7 mouse cellular contexts compared by ENCODE assay signal in the genomic region with DNA sequence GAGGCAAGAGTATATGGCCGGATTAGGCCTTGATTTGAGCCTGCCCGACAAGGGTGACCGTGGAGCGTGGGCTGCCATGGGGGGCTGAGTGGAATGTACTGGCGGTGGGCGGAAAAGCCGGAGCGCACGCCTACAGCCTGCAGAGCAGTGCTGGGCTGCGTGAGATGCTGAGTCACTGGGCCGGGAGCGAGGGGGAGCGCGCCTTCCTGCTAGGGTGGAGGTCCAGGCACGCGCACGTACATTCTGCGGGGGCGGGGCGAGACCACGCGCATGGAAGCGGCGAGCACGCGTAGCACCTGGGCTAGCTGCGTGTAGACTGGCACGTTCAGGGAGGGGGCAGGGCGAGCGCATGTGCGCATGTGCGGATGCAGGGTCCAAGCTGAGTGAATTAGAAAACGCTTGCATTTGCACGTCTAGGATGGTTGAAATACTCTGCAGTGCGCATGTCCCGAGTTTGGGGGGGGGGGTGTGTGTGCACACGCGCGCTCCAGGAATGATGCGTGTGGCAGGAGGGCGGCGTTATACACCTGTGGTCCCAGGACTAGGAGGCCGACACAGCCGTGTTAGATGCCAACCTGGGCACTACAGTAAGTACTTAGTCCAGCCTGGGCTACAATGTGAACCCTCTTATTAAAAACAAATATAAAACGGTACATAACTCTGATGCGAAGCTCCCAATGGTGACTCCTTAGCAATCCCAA. TPM values are rescaled to one million over a fixed set of nuclear protein-coding genes. Genes with fewer than 3 reads are reported as not detected.
DNase-seq lines count a peak whose midpoint lies in the region; ATAC-seq and TF ChIP-seq lines count a peak whose summit lies in the region.

No protein-coding gene starts in this region.

- peak overlapping the region; percentile 61 for H3K4me3 ChIP-seq in embryonic facial prominence, embryonic 10.5 days
- peak overlapping the region; percentile 49 for H3K4me3 ChIP-seq in intestine, postnatal 0 days (ENCODE audit: low read depth, low read length)
- H3K4me3 ChIP-seq in midbrain, embryonic 12.5 days, result peak overlapping the region; percentile 48
- peak overlapping the region; percentile 65 for H3K4me3 ChIP-seq in small intestine, adult 2 months (ENCODE audit: low read depth, low read length)

- H3K4me1 ChIP-seq in embryonic facial prominence, embryonic 10.5 days, result peaks cover 29% of the 10 kb centered on the region
- no peaks in the 10 kb centered on the region for H3K4me1 ChIP-seq in intestine, postnatal 0 days (replicated peaks; ENCODE audit: control insufficient read depth, insufficient read depth, low read length)
- peaks cover 22% of the 10 kb centered on the region for H3K4me1 ChIP-seq in midbrain, embryonic 12.5 days
- peaks cover 2% of the 10 kb centered on the region; the same call in 1 of the 2 replicates for H3K4me1 ChIP-seq in small intestine, adult 2 months (ENCODE audit: control insufficient read depth, insufficient read depth, insufficient read length, low read length)

- DNase-seq in adrenal gland, postnatal 10 days, result peak; percentile 99
- DNase-seq in embryonic facial prominence, embryonic 10.5 days (ENCODE audit: low spot score), result peak; percentile 100
- DNase-seq in gonadal fat pad, adult 2 months (ENCODE audit: low read depth), result peak; percentile 81
- peak; percentile 99 for DNase-seq in left cerebral cortex, postnatal 4 days

- under 1% methylated on average over 46 of the region's 46 CpGs for WGBS in embryonic facial prominence, embryonic 10.5 days
- WGBS in intestine, postnatal 0 days, result under 1% methylated on average over 46 of the region's 46 CpGs
- under 1% methylated on average over 46 of the region's 46 CpGs for WGBS in midbrain, embryonic 12.5 days
- under 1% methylated on average over 46 of the region's 46 CpGs for WGBS in small intestine, adult 2 months

- intact Hi-C loops in left cerebral cortex, postnatal 4 days (cut with DNase I), result no loop called here

- TF ChIP-seq CTCF in intestine, postnatal 0 days (IDR thresholded peaks at IDR 0.05; ENCODE audit: low read depth), result 0 out of 2 replicates have a peak, but pooled peaks have one; percentile 8
- no peak for TF ChIP-seq CTCF in small intestine, adult 2 months (IDR thresholded peaks at IDR 0.05; ENCODE audit: extremely low read depth, insufficient read length, insufficient replicate concordance, low read depth, low read length)

- H3K27me3 ChIP-seq in embryonic facial prominence, embryonic 10.5 days (replicated peaks; ENCODE audit: low read depth, poor library complexity, severe bottlenecking), result no peaks in the 10 kb centered on the region
- H3K27me3 ChIP-seq in intestine, postnatal 0 days (replicated peaks; ENCODE audit: control insufficient read depth, insufficient read depth, low read length), result no peaks in the 10 kb centered on the region
- no peaks in the 10 kb centered on the region; the same call in 1 of the 2 replicates for H3K27me3 ChIP-seq in midbrain, embryonic 12.5 days
- H3K27me3 ChIP-seq in small intestine, adult 2 months (ENCODE audit: control insufficient read depth, insufficient read depth, low read length), result no peaks in the 10 kb centered on the region

- peak overlapping the region; percentile 38 for H3K9ac ChIP-seq in intestine, postnatal 0 days (ENCODE audit: low read depth, low read length)
- H3K9ac ChIP-seq in midbrain, embryonic 12.5 days (replicated peaks), result peak overlapping the region; percentile 50

- H3K27ac ChIP-seq in embryonic facial prominence, embryonic 10.5 days (replicated peaks), result peak overlapping the region; percentile 91
- peak overlapping the region; percentile 81 for H3K27ac ChIP-seq in intestine, postnatal 0 days (ENCODE audit: low read depth, low read length)
- peak overlapping the region; percentile 84 for H3K27ac ChIP-seq in midbrain, embryonic 12.5 days (replicated peaks)
- peak overlapping the region; percentile 89 for H3K27ac ChIP-seq in small intestine, adult 2 months (ENCODE audit: insufficient read depth, low read depth, low read length)

- peaks cover 30% of the 10 kb centered on the region for H3K36me3 ChIP-seq in embryonic facial prominence, embryonic 10.5 days (replicated peaks)
- H3K36me3 ChIP-seq in intestine, postnatal 0 days (ENCODE audit: control insufficient read depth, insufficient read depth), result peaks cover 20% of the 10 kb centered on the region
- peaks cover 26% of the 10 kb centered on the region for H3K36me3 ChIP-seq in midbrain, embryonic 12.5 days
- peaks cover 15% of the 10 kb centered on the region for H3K36me3 ChIP-seq in small intestine, adult 2 months (ENCODE audit: control insufficient read depth, insufficient read depth, low read length)

- ATAC-seq in intestine, postnatal 0 days, result peak; percentile 93
- peak; percentile 94 for ATAC-seq in midbrain, embryonic 12.5 days (ENCODE audit: low FRiP score, low read depth)

- peak overlapping the region; percentile 66 for H3K4me2 ChIP-seq in intestine, postnatal 0 days (replicated peaks; ENCODE audit: low read depth)
- H3K4me2 ChIP-seq in midbrain, embryonic 12.5 days (replicated peaks), result peak overlapping the region; percentile 61

- no peaks in the 10 kb centered on the region for H3K9me3 ChIP-seq in embryonic facial prominence, embryonic 10.5 days
- H3K9me3 ChIP-seq in intestine, postnatal 0 days (ENCODE audit: control insufficient read depth), result no peaks in the 10 kb centered on the region
- no peaks in the 10 kb centered on the region for H3K9me3 ChIP-seq in midbrain, embryonic 12.5 days

- peak; percentile 53; the same call in 1 of the 2 replicates for TF ChIP-seq POLR2A in small intestine, adult 2 months (IDR thresholded peaks at IDR 0.05; ENCODE audit: low read depth, low read length)

RNA-seq across cellular contexts. Expression of gene Gpi1, which starts 3.9 kb away (rescaled TPM):
- 100 to 1,000 TPM; 373 to 446 TPM for total RNA-seq in adrenal gland, postnatal 10 days (2021)
- polyA plus RNA-seq in embryonic facial prominence, embryonic 10.5 days (2016; fragmentation: Nextera tagmentation; extraction: Ambion mirVana), result 347 and 381 TPM in 2 replicates
- 269 and 270 TPM in 2 replicates for polyA plus RNA-seq in gonadal fat pad, adult 2 months (2012; rRNA removed)
- 179 and 180 TPM in 2 replicates for polyA plus RNA-seq in intestine, postnatal 0 days (2015; fragmentation: Nextera tagmentation; extraction: Ambion mirVana)
- 100 to 1,000 TPM; 317 to 394 TPM for total RNA-seq in left cerebral cortex, postnatal 4 days (2021)
- 212 and 218 TPM in 2 replicates for polyA plus RNA-seq in midbrain, embryonic 12.5 days (2016; fragmentation: Nextera tagmentation; extraction: Ambion mirVana)
- 291 and 420 TPM in 2 replicates for polyA plus RNA-seq in small intestine, adult 2 months (2012; rRNA removed)

RNA-seq across cellular contexts. Expression of gene Gm6096, which starts 16.8 kb away (rescaled TPM):
- total RNA-seq in adrenal gland, postnatal 10 days (2021), result not detected
- polyA plus RNA-seq in embryonic facial prominence, embryonic 10.5 days (2016; fragmentation: Nextera tagmentation; extraction: Ambion mirVana), result 0.62 TPM in 1 of 2 replicates, not detected in the other
- polyA plus RNA-seq in gonadal fat pad, adult 2 months (2012; rRNA removed), result not detected in 2 replicates
- not detected in 2 replicates for polyA plus RNA-seq in intestine, postnatal 0 days (2015; fragmentation: Nextera tagmentation; extraction: Ambion mirVana)
- not detected for total RNA-seq in left cerebral cortex, postnatal 4 days (2021)
- 0.76 and 1.1 TPM in 2 replicates for polyA plus RNA-seq in midbrain, embryonic 12.5 days (2016; fragmentation: Nextera tagmentation; extraction: Ambion mirVana)
- not detected in 2 replicates for polyA plus RNA-seq in small intestine, adult 2 months (2012; rRNA removed)

RNA-seq across cellular contexts. Expression of gene Pdcd2l, which starts 37.6 kb away (rescaled TPM):
- total RNA-seq in adrenal gland, postnatal 10 days (2021), result 10 to 100 TPM; 23.2 TPM
- 73.5 and 80.8 TPM in 2 replicates for polyA plus RNA-seq in embryonic facial prominence, embryonic 10.5 days (2016; fragmentation: Nextera tagmentation; extraction: Ambion mirVana)
- polyA plus RNA-seq in gonadal fat pad, adult 2 months (2012; rRNA removed), result 23.9 and 29.4 TPM in 2 replicates
- 26.3 and 26.7 TPM in 2 replicates for polyA plus RNA-seq in intestine, postnatal 0 days (2015; fragmentation: Nextera tagmentation; extraction: Ambion mirVana)
- total RNA-seq in left cerebral cortex, postnatal 4 days (2021), result 10 to 100 TPM; 30.4 to 30.6 TPM
- 64.9 and 74.9 TPM in 2 replicates for polyA plus RNA-seq in midbrain, embryonic 12.5 days (2016; fragmentation: Nextera tagmentation; extraction: Ambion mirVana)
- polyA plus RNA-seq in small intestine, adult 2 months (2012; rRNA removed), result 13.7 and 15.2 TPM in 2 replicates

Comparison
In these comparisons a context has a peak if more than half of its experiments do, and no peak if none do; other contexts are left out.
1. Peak in every context shown above with its lines: DNase-seq, ATAC-seq, H3K4me3 ChIP-seq and H3K27ac ChIP-seq.